In the genomic region with DNA sequence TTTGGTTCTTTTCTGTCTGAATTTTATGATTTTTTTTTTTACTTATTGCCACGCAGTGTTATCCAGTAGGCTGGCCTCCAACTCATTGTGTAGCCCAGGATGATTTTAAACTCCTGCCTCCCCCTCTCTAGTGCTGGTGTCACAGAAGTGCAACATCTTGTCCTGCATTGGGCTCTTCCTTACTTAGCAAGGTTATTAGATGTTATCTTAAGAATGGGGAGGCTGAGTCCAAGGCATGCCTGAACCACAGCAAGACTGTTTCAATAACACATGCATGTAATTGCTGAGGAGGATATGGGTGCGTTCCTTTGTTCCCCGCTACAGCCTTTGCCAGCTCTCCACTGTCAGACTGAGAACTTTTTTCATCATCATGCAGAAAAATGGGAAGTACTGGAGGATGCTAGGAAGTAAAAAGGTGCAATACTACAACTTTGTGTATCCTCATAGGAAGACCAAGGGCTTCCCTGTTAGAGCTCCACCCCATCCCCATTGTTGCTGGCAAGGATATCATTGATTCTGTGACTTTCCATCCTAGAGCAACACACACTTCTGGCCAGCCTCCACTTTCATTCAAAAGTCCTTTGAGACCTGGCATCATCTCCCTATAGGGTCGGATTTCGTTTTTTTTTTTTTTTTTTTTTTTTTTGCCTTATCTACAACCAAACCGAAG, we compare ENCODE assay signal across 8 mouse cellular contexts. TPM values are rescaled to one million over a fixed set of nuclear protein-coding genes. Genes with fewer than 3 reads are reported as not detected.
DNase-seq lines count a peak whose midpoint lies in the region; ATAC-seq and TF ChIP-seq lines count a peak whose summit lies in the region.

No protein-coding gene starts in this region.

- H3K27ac ChIP-seq in heart, adult 2 months, result peak overlapping the region; percentile 89
- peak overlapping the region; percentile 97 for H3K27ac ChIP-seq in brown adipose tissue, adult 24 weeks (replicated peaks; ENCODE audit: low read depth, low read length)
- H3K27ac ChIP-seq in hindbrain, embryonic 10.5 days, result no peak overlapping the region
- H3K27ac ChIP-seq in midbrain, embryonic 12.5 days (replicated peaks), result no peak overlapping the region

- no peaks in the 10 kb centered on the region for H3K9me3 ChIP-seq in hindbrain, embryonic 10.5 days
- no peaks in the 10 kb centered on the region for H3K9me3 ChIP-seq in midbrain, embryonic 12.5 days

- H3K4me2 ChIP-seq in midbrain, embryonic 12.5 days (replicated peaks), result peak overlapping the region; percentile 68

- H3K79me2 ChIP-seq in heart, adult 2 months (replicated peaks; ENCODE audit: control insufficient read depth, insufficient read depth, low read length), result peaks cover 7% of the 10 kb centered on the region

- peaks cover 6% of the 10 kb centered on the region for H3K4me1 ChIP-seq in heart, adult 2 months (ENCODE audit: control insufficient read depth, insufficient read depth, low read length)
- H3K4me1 ChIP-seq in brown adipose tissue, adult 24 weeks (ENCODE audit: control insufficient read depth, insufficient read depth, insufficient read length, low read length), result 0 out of 2 replicates have a peak, but pooled peaks cover 3% of the 10 kb centered on the region
- H3K4me1 ChIP-seq in hindbrain, embryonic 10.5 days (replicated peaks), result peaks cover 21% of the 10 kb centered on the region
- H3K4me1 ChIP-seq in midbrain, embryonic 12.5 days, result peaks cover 20% of the 10 kb centered on the region

- intact Hi-C loops in heart, adult 2 months (cut with DNase I), result loop anchor here (2.0 kb wide), 1 partner anchor 23 kb away; the partner anchor contains the start of gene Ptges3
- intact Hi-C loops in heart, postnatal 36 days (cut with DNase I), result loop anchor here (2.0 kb wide), 1 partner anchor 47 kb away; the partner anchor contains the start of gene Naca

- TF ChIP-seq EP300 in heart, adult 2 months (IDR thresholded peaks at IDR 0.05; ENCODE audit: insufficient read depth, low read depth, low read length), result no peak

- no peak for DNase-seq in heart, adult 2 months
- no peak for DNase-seq in heart, postnatal 36 days
- no peak for DNase-seq in hindbrain, embryonic 10.5 days (ENCODE audit: low spot score)
- DNase-seq in right cerebral cortex, postnatal 36 days (ENCODE audit: low spot score in 2 of 2), result no peak
- no peak for DNase-seq in layer of hippocampus, postnatal 25 days (ENCODE audit: extremely low spot score in 1 of 2, low spot score in 1 of 2)
- DNase-seq in embryo, embryonic 11 days, result no peak

- H3K27me3 ChIP-seq in heart, adult 2 months (ENCODE audit: control insufficient read depth, insufficient read depth, low read length), result no peaks in the 10 kb centered on the region
- H3K27me3 ChIP-seq in hindbrain, embryonic 10.5 days (ENCODE audit: insufficient read depth, poor library complexity, severe bottlenecking), result no peaks in the 10 kb centered on the region
- no peaks in the 10 kb centered on the region for H3K27me3 ChIP-seq in midbrain, embryonic 12.5 days

- H3K9ac ChIP-seq in heart, adult 2 months (ENCODE audit: low read depth, low read length), result peak overlapping the region; percentile 86
- no peak overlapping the region; the same call in 1 of the 2 replicates for H3K9ac ChIP-seq in midbrain, embryonic 12.5 days (replicated peaks)

- 22% methylated on average over 6 of the region's 6 CpGs for WGBS in heart, adult 2 months
- WGBS in hindbrain, embryonic 10.5 days, result 75% methylated on average over 6 of the region's 6 CpGs
- 60% methylated on average over 6 of the region's 6 CpGs for WGBS in midbrain, embryonic 12.5 days

- peak overlapping the region; percentile 75 for H3K4me3 ChIP-seq in heart, adult 2 months
- H3K4me3 ChIP-seq in brown adipose tissue, adult 24 weeks (ENCODE audit: insufficient read depth, low read depth, low read length), result peak overlapping the region; percentile 85
- H3K4me3 ChIP-seq in hindbrain, embryonic 10.5 days, result peak overlapping the region; percentile 96
- H3K4me3 ChIP-seq in midbrain, embryonic 12.5 days, result peak overlapping the region; percentile 91

- TF ChIP-seq POLR2A in heart, adult 2 months (IDR thresholded peaks at IDR 0.05; ENCODE audit: insufficient read depth, low read depth, low read length), result no peak

- TF ChIP-seq CTCF in heart, adult 2 months (IDR thresholded peaks at IDR 0.05), result no peak

- ATAC-seq in midbrain, embryonic 12.5 days (ENCODE audit: low FRiP score, low read depth), result no peak

- peaks cover 23% of the 10 kb centered on the region for H3K36me3 ChIP-seq in heart, adult 2 months (ENCODE audit: control insufficient read depth, insufficient read depth, low read length)
- peaks cover 45% of the 10 kb centered on the region for H3K36me3 ChIP-seq in hindbrain, embryonic 10.5 days
- peaks cover 34% of the 10 kb centered on the region for H3K36me3 ChIP-seq in midbrain, embryonic 12.5 days

RNA-seq across cellular contexts. Expression of gene Atp5b, which starts 1.1 kb away (rescaled TPM):
- 1,000 to 10,000 TPM; 7,689 to 9,158 TPM for total RNA-seq in heart, adult 2 months (2021)
- 8,017 and 9,446 TPM in 2 replicates for polyA plus RNA-seq in heart, adult 2 months (2012; rRNA removed)
- total RNA-seq in heart, postnatal 36 days (2021), result 1,000 to 10,000 TPM; 9,026 to 9,193 TPM
- 9,036 and 9,352 TPM in 2 replicates for polyA plus RNA-seq in brown adipose tissue, adult 24 weeks (2012; ENCODE audit: insufficient read depth, insufficient read length, missing spikeins)
- polyA plus RNA-seq in hindbrain, embryonic 10.5 days (2016; fragmentation: Nextera tagmentation; extraction: Ambion mirVana), result 2,236 and 2,265 TPM in 2 replicates
- polyA plus RNA-seq in midbrain, embryonic 12.5 days (2016; fragmentation: Nextera tagmentation; extraction: Ambion mirVana), result 1,976 and 1,998 TPM in 2 replicates
- total RNA-seq in layer of hippocampus, postnatal 25 days (2021), result 1,000 to 10,000 TPM; 1,588 to 1,852 TPM

RNA-seq across cellular contexts. Expression of gene Baz2a, which starts 9.4 kb away (rescaled TPM):
- total RNA-seq in heart, adult 2 months (2021), result 10 to 100 TPM; 18.4 to 22.4 TPM
- 15.5 and 23.7 TPM in 2 replicates for polyA plus RNA-seq in heart, adult 2 months (2012; rRNA removed)
- 10 to 100 TPM; 23.8 TPM for total RNA-seq in heart, postnatal 36 days (2021)
- polyA plus RNA-seq in brown adipose tissue, adult 24 weeks (2012; ENCODE audit: insufficient read depth, insufficient read length, missing spikeins), result 15.1 and 16.0 TPM in 2 replicates
- 16.2 and 17.0 TPM in 2 replicates for polyA plus RNA-seq in hindbrain, embryonic 10.5 days (2016; fragmentation: Nextera tagmentation; extraction: Ambion mirVana)
- polyA plus RNA-seq in midbrain, embryonic 12.5 days (2016; fragmentation: Nextera tagmentation; extraction: Ambion mirVana), result 14.1 and 16.0 TPM in 2 replicates
- total RNA-seq in layer of hippocampus, postnatal 25 days (2021), result 10 to 100 TPM; 32.2 to 42.5 TPM

RNA-seq across cellular contexts. Expression of gene Ptges3, which starts 23.2 kb away (rescaled TPM):
- 10 to 100 TPM; 96.0 to 97.3 TPM for total RNA-seq in heart, adult 2 months (2021)
- polyA plus RNA-seq in heart, adult 2 months (2012; rRNA removed), result 16.3 and 19.2 TPM in 2 replicates
- total RNA-seq in heart, postnatal 36 days (2021), result 10 to 100 TPM; 80.7 to 90.5 TPM
- polyA plus RNA-seq in brown adipose tissue, adult 24 weeks (2012; ENCODE audit: insufficient read depth, insufficient read length, missing spikeins), result 107 and 147 TPM in 2 replicates
- 544 and 661 TPM in 2 replicates for polyA plus RNA-seq in hindbrain, embryonic 10.5 days (2016; fragmentation: Nextera tagmentation; extraction: Ambion mirVana)
- polyA plus RNA-seq in midbrain, embryonic 12.5 days (2016; fragmentation: Nextera tagmentation; extraction: Ambion mirVana), result 545 and 553 TPM in 2 replicates
- 100 to 1,000 TPM; 134 to 145 TPM for total RNA-seq in layer of hippocampus, postnatal 25 days (2021)

RNA-seq across cellular contexts. Expression of gene Naca, which starts 46.6 kb away (rescaled TPM):
- total RNA-seq in heart, adult 2 months (2021), result 100 to 1,000 TPM; 436 to 544 TPM
- polyA plus RNA-seq in heart, adult 2 months (2012; rRNA removed), result 204 and 212 TPM in 2 replicates
- total RNA-seq in heart, postnatal 36 days (2021), result 100 to 1,000 TPM; 542 to 584 TPM
- polyA plus RNA-seq in brown adipose tissue, adult 24 weeks (2012; ENCODE audit: insufficient read depth, insufficient read length, missing spikeins), result 592 and 593 TPM in 2 replicates
- 790 and 883 TPM in 2 replicates for polyA plus RNA-seq in hindbrain, embryonic 10.5 days (2016; fragmentation: Nextera tagmentation; extraction: Ambion mirVana)
- 716 and 742 TPM in 2 replicates for polyA plus RNA-seq in midbrain, embryonic 12.5 days (2016; fragmentation: Nextera tagmentation; extraction: Ambion mirVana)
- 100 to 1,000 TPM; 317 to 351 TPM for total RNA-seq in layer of hippocampus, postnatal 25 days (2021)

Comparison
In these comparisons a context has a peak if more than half of its experiments do, and no peak if none do; other contexts are left out.
1. H3K27ac ChIP-seq: peak in heart, adult 2 months (single experiment) and brown adipose tissue, adult 24 weeks (single experiment); none in hindbrain, embryonic 10.5 days (single experiment) and midbrain, embryonic 12.5 days (single experiment).
2. Peak in every context shown above with its lines, with median percentiles within 50 percentile points of each other: H3K4me3 ChIP-seq.